Mouse (Mus musculus): ENCODE results near the gene Rfk. TPM values are rescaled to one million over a fixed set of nuclear protein-coding genes. Genes with fewer than 3 reads are reported as not detected.
A peak's percentile ranks its signal among the peaks of the same experiment; 100 is the strongest.

Gene Rfk
- 55.3 and 58.4 TPM in 2 replicates for polyA plus RNA-seq (2015; fragmentation: Nextera tagmentation; extraction: Ambion mirVana)

- ATAC-seq (ENCODE audit: insufficient read depth) = peak; percentile 96
- Histone ChIP-seq H3K9ac (peak within 1 kb of the TSS; percentile 97), H3K27me3 (peaks cover 7% of the 10 kb centered on the region; the same call in 1 of the 2 replicates), H3K36me3 (replicated peaks) (peaks cover 30% of the 10 kb centered on the region), H3K27ac (replicated peaks) (peak within 1 kb of the TSS; percentile 90), H3K4me3 (replicated peaks) (peak within 1 kb of the TSS; percentile 98), H3K4me2 (peak within 1 kb of the TSS; percentile 82), H3K4me1 (replicated peaks) (peaks cover 40% of the 10 kb centered on the region), H3K9me3 (replicated peaks) (no peaks in the 10 kb centered on the region)
- WGBS (ENCODE audit: insufficient replicate concordance) = under 1% methylated on average over 82 of the region's 83 CpGs
These were observed at the start of gene Rfk for GRCm38 (mm10) chr19:17393841-17394591. Gene Rfk (plus strand): TSS chr19:17394043.

GRCm38 (mm10) chr19:17344881-17345280 is 49.0 kb upstream of the Rfk start:
- no peaks in the 10 kb centered on the region for H3K27me3 ChIP-seq
- H3K9me3 ChIP-seq (replicated peaks) = no peaks in the 10 kb centered on the region
- H3K27ac ChIP-seq (replicated peaks) = no peak overlapping the region
- peaks cover 86% of the 10 kb centered on the region for H3K4me1 ChIP-seq (replicated peaks)
- ATAC-seq (ENCODE audit: insufficient read depth) = no peak
- no peak overlapping the region for H3K9ac ChIP-seq
- no peak overlapping the region for H3K4me2 ChIP-seq
- 40% methylated on average over 7 of the region's 7 CpGs for WGBS (ENCODE audit: insufficient replicate concordance)
- peaks cover 49% of the 10 kb centered on the region for H3K36me3 ChIP-seq (replicated peaks)
- no peak overlapping the region for H3K4me3 ChIP-seq (replicated peaks)

- Histone ChIP-seq H3K4me2 (no peak overlapping the region), H3K9ac (no peak overlapping the region), H3K27me3 (no peaks in the 10 kb centered on the region), H3K27ac (replicated peaks) (0 out of 2 replicates have a peak overlapping the region, but pooled peaks have one; percentile 16), H3K36me3 (replicated peaks) (peaks cover 66% of the 10 kb centered on the region), H3K9me3 (replicated peaks) (no peaks in the 10 kb centered on the region), H3K4me1 (replicated peaks) (peaks cover 90% of the 10 kb centered on the region), H3K4me3 (replicated peaks) (no peak overlapping the region)
- WGBS (ENCODE audit: insufficient replicate concordance) = 79% methylated on average over 3 of the region's 3 CpGs
- no peak for ATAC-seq (ENCODE audit: insufficient read depth)
These were observed 46.9 kb upstream of the Rfk start for GRCm38 (mm10) chr19:17346716-17347474.

- ATAC-seq (ENCODE audit: insufficient read depth) = no peak
- H3K4me2 ChIP-seq = no peak overlapping the region
- peaks cover 63% of the 10 kb centered on the region for H3K36me3 ChIP-seq (replicated peaks)
- H3K9me3 ChIP-seq (replicated peaks) = no peaks in the 10 kb centered on the region
- H3K27ac ChIP-seq (replicated peaks) = no peak overlapping the region
- peaks cover 91% of the 10 kb centered on the region for H3K4me1 ChIP-seq (replicated peaks)
- no peak overlapping the region for H3K4me3 ChIP-seq (replicated peaks)
- no peaks in the 10 kb centered on the region for H3K27me3 ChIP-seq
- H3K9ac ChIP-seq = no peak overlapping the region
- WGBS (ENCODE audit: insufficient replicate concordance) = 52% methylated on average over 2 of the region's 2 CpGs
These were observed 46.0 kb upstream of the Rfk start for GRCm38 (mm10) chr19:17347852-17348251.

- Histone ChIP-seq H3K36me3 (replicated peaks) (peaks cover 44% of the 10 kb centered on the region), H3K27me3 (0 out of 2 replicates have a peak, but pooled peaks cover 3% of the 10 kb centered on the region), H3K4me1 (replicated peaks) (peaks cover 74% of the 10 kb centered on the region), H3K9ac (peak overlapping the region; percentile 77), H3K27ac (replicated peaks) (peak overlapping the region; percentile 87), H3K4me3 (replicated peaks) (peak overlapping the region; percentile 75), H3K4me2 (peak overlapping the region; percentile 76), H3K9me3 (replicated peaks) (no peaks in the 10 kb centered on the region)
- ATAC-seq (ENCODE audit: insufficient read depth) = no peak
- WGBS (ENCODE audit: insufficient replicate concordance) = 76% methylated on average over 8 of the region's 8 CpGs
These were observed 40.1 kb upstream of the Rfk start for GRCm38 (mm10) chr19:17353727-17354126.

- Histone ChIP-seq H3K4me1 (replicated peaks) (peaks cover 74% of the 10 kb centered on the region), H3K4me2 (peak overlapping the region; percentile 76), H3K27ac (replicated peaks) (peak overlapping the region; percentile 87), H3K9me3 (replicated peaks) (no peaks in the 10 kb centered on the region), H3K27me3 (0 out of 2 replicates have a peak, but pooled peaks cover 3% of the 10 kb centered on the region), H3K4me3 (replicated peaks) (peak overlapping the region; percentile 75), H3K36me3 (replicated peaks) (peaks cover 40% of the 10 kb centered on the region), H3K9ac (peak overlapping the region; percentile 77)
- peak; percentile 50 for ATAC-seq (ENCODE audit: insufficient read depth)
- WGBS (ENCODE audit: insufficient replicate concordance) = 45% methylated on average over 4 of the region's 4 CpGs
These were observed 39.5 kb upstream of the Rfk start for GRCm38 (mm10) chr19:17354362-17354761.

- H3K9ac ChIP-seq = peak overlapping the region; percentile 77
- peak overlapping the region; percentile 75 for H3K4me3 ChIP-seq (replicated peaks)
- peaks cover 35% of the 10 kb centered on the region for H3K36me3 ChIP-seq (replicated peaks)
- no peaks in the 10 kb centered on the region for H3K9me3 ChIP-seq (replicated peaks)
- H3K4me2 ChIP-seq = peak overlapping the region; percentile 76
- H3K4me1 ChIP-seq (replicated peaks) = peaks cover 74% of the 10 kb centered on the region
- peak; percentile 68 for ATAC-seq (ENCODE audit: insufficient read depth)
- 0 out of 2 replicates have a peak, but pooled peaks cover 3% of the 10 kb centered on the region for H3K27me3 ChIP-seq
- 15% methylated on average over 4 of the region's 4 CpGs for WGBS (ENCODE audit: insufficient replicate concordance)
- H3K27ac ChIP-seq (replicated peaks) = peak overlapping the region; percentile 87
These were observed 39.0 kb upstream of the Rfk start for GRCm38 (mm10) chr19:17354797-17355196.

GRCm38 (mm10) chr19:17355361-17355760 is 38.5 kb upstream of the Rfk start:
- H3K27ac ChIP-seq (replicated peaks) = peak overlapping the region; percentile 87
- H3K9me3 ChIP-seq (replicated peaks) = no peaks in the 10 kb centered on the region
- peak; percentile 39; the same call in 1 of the 2 replicates for ATAC-seq (ENCODE audit: insufficient read depth)
- peak overlapping the region; percentile 75 for H3K4me3 ChIP-seq (replicated peaks)
- H3K9ac ChIP-seq = peak overlapping the region; percentile 77
- H3K27me3 ChIP-seq = 0 out of 2 replicates have a peak, but pooled peaks cover 3% of the 10 kb centered on the region
- H3K4me1 ChIP-seq (replicated peaks) = peaks cover 73% of the 10 kb centered on the region
- WGBS (ENCODE audit: insufficient replicate concordance) = 5% methylated on average over 4 of the region's 4 CpGs
- peaks cover 30% of the 10 kb centered on the region for H3K36me3 ChIP-seq (replicated peaks)
- peak overlapping the region; percentile 76 for H3K4me2 ChIP-seq

- H3K27me3 ChIP-seq = 0 out of 2 replicates have a peak, but pooled peaks cover 3% of the 10 kb centered on the region
- ATAC-seq (ENCODE audit: insufficient read depth) = peak; percentile 84
- H3K36me3 ChIP-seq (replicated peaks) = peaks cover 21% of the 10 kb centered on the region
- H3K4me2 ChIP-seq = peak overlapping the region; percentile 76
- H3K9ac ChIP-seq = peak overlapping the region; percentile 77
- under 1% methylated on average over 50 of the region's 50 CpGs for WGBS (ENCODE audit: insufficient replicate concordance)
- no peaks in the 10 kb centered on the region for H3K9me3 ChIP-seq (replicated peaks)
- peaks cover 73% of the 10 kb centered on the region for H3K4me1 ChIP-seq (replicated peaks)
- H3K4me3 ChIP-seq (replicated peaks) = peak overlapping the region; percentile 75
- H3K27ac ChIP-seq (replicated peaks) = peak overlapping the region; percentile 87
These were observed 37.6 kb upstream of the Rfk start for GRCm38 (mm10) chr19:17355950-17356867.

- peak overlapping the region; percentile 76 for H3K4me2 ChIP-seq
- 0 out of 2 replicates have a peak, but pooled peaks cover 3% of the 10 kb centered on the region for H3K27me3 ChIP-seq
- 46% methylated on average over 6 of the region's 6 CpGs for WGBS (ENCODE audit: insufficient replicate concordance)
- H3K9me3 ChIP-seq (replicated peaks) = no peaks in the 10 kb centered on the region
- no peak overlapping the region for H3K9ac ChIP-seq
- H3K4me3 ChIP-seq (replicated peaks) = peak overlapping the region; percentile 75
- H3K4me1 ChIP-seq (replicated peaks) = peaks cover 71% of the 10 kb centered on the region
- H3K36me3 ChIP-seq (replicated peaks) = peaks cover 14% of the 10 kb centered on the region; the same call in 1 of the 2 replicates
- H3K27ac ChIP-seq (replicated peaks) = peak overlapping the region; percentile 87; the same call in 1 of the 2 replicates
- ATAC-seq (ENCODE audit: insufficient read depth) = no peak
These were observed 36.9 kb upstream of the Rfk start for GRCm38 (mm10) chr19:17356932-17357331.
